Mouse (Mus musculus): ENCODE measurements at regions not wholly inside any gene's neighbourhood (a gene's known extent, or its start where the extent isn't known, plus 50 kb on each side); places are given as distances from the start of the nearest gene placed in this dataset.

DNA sequence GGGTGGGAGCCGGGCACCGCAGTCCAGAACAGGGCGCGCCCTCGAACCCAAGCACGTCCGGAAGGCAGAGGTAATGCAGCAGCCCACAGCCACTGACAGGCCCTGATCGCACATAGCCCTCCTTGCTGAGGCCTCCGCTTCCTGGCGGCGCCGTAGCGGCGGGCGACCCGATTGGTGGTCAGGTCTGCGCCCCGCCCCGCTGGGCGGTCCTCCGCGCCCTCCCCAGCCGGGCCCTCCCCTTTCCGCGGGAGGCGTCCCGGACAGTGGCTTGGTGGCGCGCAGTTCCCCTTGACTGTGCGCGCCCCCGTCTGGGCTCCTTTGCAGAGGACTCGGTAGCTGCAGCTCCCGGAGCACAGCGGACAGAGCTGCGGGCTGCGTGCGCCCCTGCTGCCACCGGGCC is 375.5 kb upstream of the Asap2 start:
- peak; percentile 67 for DNase-seq

Data from lung, postnatal 14 days (tissue).